Mouse (Mus musculus) megakaryocyte, embryonic 14.5 days (primary cell): ENCODE measurements around the gene Dnah1.

Experiments used
- FLI1 ChIP-seq: IDR thresholded peaks from 2 replicates; pipeline ENCODE4 v1.6.1; 2012; ENCODE audit warnings: low read length, inconsistent platforms, mixed read lengths
- GATA1 ChIP-seq: IDR thresholded peaks from 3 replicates; pipeline ENCODE4 v1.6.1; 2012; ENCODE audit warnings: mixed read lengths, low read length, inconsistent platforms, borderline replicate concordance

- TF ChIP-seq GATA1 (no peak), FLI1 (no peak)
Observed at GRCm38 (mm10) chr14:31248396-31248795, 75.3 kb downstream of the Dnah1 start.
